Mouse (Mus musculus): ENCODE results near the gene Ttc39b. TPM values are rescaled to one million over a fixed set of nuclear protein-coding genes. Genes with fewer than 3 reads are reported as not detected.

The Ttc39b gene
- total and polyA plus RNA-seq, 3 experiments = 11.3 to 109 (median 21.1) TPM

GRCm38 (mm10) chr4:83272917-83273615 lies 51.0 kb downstream of the Ttc39b start:
- Histone ChIP-seq H3K4me1 (ENCODE audit: control insufficient read depth in 1 of 2, insufficient read depth in 2 of 2, low read length in 2 of 2) (peaks cover 16 to 24% of the 10 kb centered on the region in 2 experiments), H3K9ac (ENCODE audit: control insufficient read depth, low read depth, low read length, poor library complexity, severe bottlenecking) (peak overlapping the region; percentile 70), H3K36me3 (ENCODE audit: control insufficient read depth in 1 of 2, insufficient read depth in 2 of 2, low read length in 2 of 2) (peaks cover 8 to 27% of the 10 kb centered on the region in 2 experiments; a peak in 3 of 4 replicates), H3K27me3 (ENCODE audit: control insufficient read depth in 1 of 2, insufficient read depth in 2 of 2, low read length in 2 of 2) (no peaks in the 10 kb centered on the region), H3K79me2 (ENCODE audit: control insufficient read depth, insufficient read depth, low read length, poor library complexity) (peaks cover 9% of the 10 kb centered on the region), H3K27ac (ENCODE audit: control insufficient read depth, low read depth, low read length) (peak overlapping the region; percentile 81), H3K4me3 (ENCODE audit: control insufficient read depth in 1 of 2, insufficient read depth in 1 of 2, low read depth in 2 of 2, low read length in 2 of 2) (peak overlapping the region; percentile 44 to 53), H3K9me3 (replicated peaks; ENCODE audit: insufficient read depth, low read length) (no peaks in the 10 kb centered on the region)
- TF ChIP-seq MAFK (IDR thresholded peaks at IDR 0.05; ENCODE audit: borderline replicate concordance, low read depth, low read length) (no peak), SIN3A (IDR thresholded peaks at IDR 0.05; ENCODE audit: low read length) (no peak), POLR2AphosphoS2 (IDR thresholded peaks at IDR 0.05; ENCODE audit: low read length) (no peak), E2F4 (IDR thresholded peaks at IDR 0.05; ENCODE audit: borderline replicate concordance, low read depth, low read length) (no peak), RAD21 (IDR thresholded peaks at IDR 0.05; ENCODE audit: low read depth, low read length) (no peak), NELFE (IDR thresholded peaks at IDR 0.05; ENCODE audit: low read depth, low read length) (peak; percentile 48), UBTF (IDR thresholded peaks at IDR 0.05; ENCODE audit: borderline replicate concordance, insufficient read depth, low read depth, low read length) (no peak), HCFC1 (IDR thresholded peaks at IDR 0.05; ENCODE audit: low read depth, low read length) (no peak), ZMIZ1 (IDR thresholded peaks at IDR 0.05; ENCODE audit: low read depth, low read length) (peak; percentile 65; the same call in 1 of the 2 replicates), USF2 (IDR thresholded peaks at IDR 0.05; ENCODE audit: borderline replicate concordance in 1 of 2, insufficient read depth in 1 of 2, low read depth in 1 of 2, low read length in 2 of 2) (no peak), NRF1 (IDR thresholded peaks at IDR 0.05; ENCODE audit: insufficient read depth, low read depth, low read length, poor library complexity, severe bottlenecking) (no peak), ETS1 (IDR thresholded peaks at IDR 0.05; ENCODE audit: low read depth, low read length) (0 out of 2 replicates have a peak, but pooled peaks have one; percentile 6), POLR2AphosphoS5 (IDR thresholded peaks at IDR 0.05; ENCODE audit: borderline replicate concordance, low read depth, low read length) (no peak; the same call in 1 of the 2 replicates), USF1 (IDR thresholded peaks at IDR 0.05; ENCODE audit: low read depth, low read length) (no peak), TBP (IDR thresholded peaks at IDR 0.05; ENCODE audit: low read depth, low read length) (peak; percentile 96), ZC3H11A (IDR thresholded peaks at IDR 0.05; ENCODE audit: low read depth, low read length) (no peak), SMC3 (IDR thresholded peaks at IDR 0.05; ENCODE audit: low read depth, low read length) (no peak), ZNF384 (IDR thresholded peaks at IDR 0.05; ENCODE audit: low read depth, low read length) (no peak), EP300 (IDR thresholded peaks at IDR 0.05; ENCODE audit: low read depth in 1 of 2, low read length in 2 of 2) (no peak), ZKSCAN1 (IDR thresholded peaks at IDR 0.05; ENCODE audit: low read depth, low read length) (no peak), MYB (IDR thresholded peaks at IDR 0.05; ENCODE audit: low read depth, low read length) (no peak), GATA1 (IDR thresholded peaks at IDR 0.05; ENCODE audit: low read depth, low read length) (no peak), TCF12 (IDR thresholded peaks at IDR 0.05; ENCODE audit: low read depth, low read length) (no peak), ELF1 (IDR thresholded peaks at IDR 0.05; ENCODE audit: low read depth, low read length) (no peak), MXI1 (IDR thresholded peaks at IDR 0.05; ENCODE audit: low read depth, low read length) (peak; percentile 49), TAL1 (IDR thresholded peaks at IDR 0.05; ENCODE audit: low read length) (no peak), KAT2A (conservative IDR thresholded peaks at IDR 0.05; ENCODE audit: low read depth, low read length) (no peak), MAZ (IDR thresholded peaks at IDR 0.05; ENCODE audit: low read depth, low read length) (no peak; the same call in 1 of the 2 replicates), MAX (IDR thresholded peaks at IDR 0.05; ENCODE audit: low read length) (peak; percentile 69), POLR2A (IDR thresholded peaks at IDR 0.05; ENCODE audit: control insufficient read depth in 1 of 2, insufficient read depth in 1 of 2, low read depth in 1 of 2, low read length in 2 of 2, poor library complexity in 1 of 2) (peak in 1 of 2 experiments; percentile 65; a peak in 2 of 4 replicates), MYC (IDR thresholded peaks at IDR 0.05; ENCODE audit: low read depth, low read length) (peak; percentile 40; the same call in 1 of the 2 replicates), CHD1 (IDR thresholded peaks at IDR 0.05; ENCODE audit: low read depth, low read length) (0 out of 2 replicates have a peak, but pooled peaks have one; percentile 56), CHD2 (IDR thresholded peaks at IDR 0.05; ENCODE audit: low read length) (no peak), MEF2A (IDR thresholded peaks at IDR 0.05; ENCODE audit: extremely low read depth, insufficient replicate concordance, low read depth, low read length, poor library complexity, severe bottlenecking) (no peak), RCOR1 (IDR thresholded peaks at IDR 0.05; ENCODE audit: low read depth, low read length) (no peak)
- DNase-seq (ENCODE audit: low read depth, low spot score) = peak; percentile 80
